Mouse (Mus musculus): ENCODE measurements around the gene Aicda. TPM values are rescaled to one million over a fixed set of nuclear protein-coding genes. Genes with fewer than 3 reads are reported as not detected.
"Not testable (repeated sequence)": the region's sequence is repeated elsewhere in the genome, so short reads cannot be mapped to it uniquely, and the experiment has no call there.

Gene Aicda
- total RNA-seq, 2 experiments from 2014 or later = not detected

DNA sequence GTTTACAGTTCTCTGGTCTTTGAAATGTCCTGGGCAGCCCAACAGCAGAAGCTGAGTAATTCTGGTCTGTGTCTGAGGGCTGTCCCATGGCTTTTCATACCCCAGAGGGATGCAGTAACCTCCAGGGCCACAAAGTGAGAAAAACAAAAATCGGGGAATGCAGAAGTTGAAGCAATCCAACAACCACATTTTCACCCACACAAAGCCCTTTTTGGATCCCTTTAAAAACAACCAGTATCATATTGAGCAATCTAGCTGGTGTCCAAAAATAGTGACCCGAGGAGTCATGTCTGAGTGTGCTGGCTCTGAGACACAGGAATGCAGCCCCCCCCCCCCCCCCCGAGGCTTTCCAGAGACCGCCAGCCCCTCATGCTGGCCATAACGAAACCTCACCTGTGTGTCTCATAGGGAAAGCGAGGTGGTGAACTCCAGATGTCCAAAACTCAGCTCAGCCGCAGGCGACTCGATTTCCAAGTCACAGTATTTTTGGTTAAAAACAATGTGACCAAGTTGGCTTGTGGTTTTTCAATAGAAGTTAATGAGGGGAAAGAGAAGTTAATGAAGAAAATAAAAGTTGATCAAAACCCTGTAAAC lies 8.2 kb upstream of the Aicda start:
- intact Hi-C loops (cut with DNase I) = no loop called here
- DNase-seq (ENCODE audit: low spot score in 2 of 2) = no peak

DNA sequence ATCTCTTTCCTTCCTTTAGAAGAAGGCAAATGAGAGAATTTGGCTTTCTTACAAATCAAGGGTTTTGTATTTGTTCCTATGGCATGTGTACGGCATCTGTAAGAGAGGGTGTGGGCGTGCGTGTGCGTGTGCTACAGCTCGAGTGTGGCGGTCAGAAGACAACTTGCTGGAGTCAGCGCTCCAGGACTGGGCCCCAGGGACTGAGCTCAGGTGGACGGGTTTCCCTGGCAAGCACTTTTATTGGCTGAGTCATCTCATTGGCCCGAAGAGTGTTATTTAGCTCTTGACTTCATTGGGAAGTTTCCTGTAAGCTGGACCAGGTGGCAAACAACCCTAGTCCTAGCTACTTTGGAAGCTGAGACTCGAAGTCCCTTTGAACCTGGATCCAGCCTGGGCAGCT lies 7.7 kb upstream of the Aicda start:
- DNase-seq (ENCODE audit: low spot score in 2 of 2) = no peak
- intact Hi-C loops (cut with DNase I) = no loop called here

DNA sequence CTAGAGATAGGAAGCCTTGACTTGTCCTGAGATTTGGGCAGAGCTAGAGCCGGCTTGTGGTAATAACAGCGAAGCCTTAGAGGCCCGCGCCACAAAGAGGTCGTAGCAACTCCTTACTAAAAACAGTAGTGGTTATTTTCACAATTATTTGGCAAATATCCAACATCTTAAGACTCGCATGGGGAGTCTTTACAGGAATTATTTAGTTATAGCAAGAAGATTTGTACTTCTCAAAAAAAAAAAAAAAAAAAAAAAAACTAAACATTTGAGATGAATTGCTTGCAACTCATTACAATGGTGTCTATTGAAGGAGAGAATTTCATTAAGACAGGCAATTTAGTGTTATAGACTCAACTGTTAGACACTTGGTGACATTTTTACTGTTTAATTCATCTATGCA lies 501 bp downstream of the Aicda start:
- intact Hi-C loops (cut with DNase I) = no loop called here
- DNase-seq (ENCODE audit: low spot score in 2 of 2) = no peak

DNA sequence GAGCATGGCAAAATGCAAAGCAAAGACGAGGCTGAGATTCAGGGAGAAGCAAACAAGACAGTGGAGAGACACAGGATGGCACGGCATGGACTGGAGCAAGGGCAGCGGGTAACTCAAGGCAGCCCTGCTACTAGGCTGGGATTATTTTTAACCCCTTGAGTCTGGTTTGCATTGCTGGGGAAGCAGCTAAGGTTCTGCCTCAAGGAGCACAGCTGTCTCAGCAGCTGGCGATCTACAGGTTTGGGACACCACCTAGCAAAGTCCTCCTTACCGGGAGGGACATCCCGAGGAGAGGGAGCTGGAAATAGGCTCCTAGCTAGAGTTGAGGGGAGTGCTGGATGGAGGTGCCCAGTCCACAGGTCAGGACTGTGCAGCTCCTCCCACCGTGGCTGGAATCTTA lies 1.7 kb downstream of the Aicda start:
- intact Hi-C loops (cut with DNase I) = no loop called here
- DNase-seq (ENCODE audit: low spot score in 2 of 2) = no peak

DNA sequence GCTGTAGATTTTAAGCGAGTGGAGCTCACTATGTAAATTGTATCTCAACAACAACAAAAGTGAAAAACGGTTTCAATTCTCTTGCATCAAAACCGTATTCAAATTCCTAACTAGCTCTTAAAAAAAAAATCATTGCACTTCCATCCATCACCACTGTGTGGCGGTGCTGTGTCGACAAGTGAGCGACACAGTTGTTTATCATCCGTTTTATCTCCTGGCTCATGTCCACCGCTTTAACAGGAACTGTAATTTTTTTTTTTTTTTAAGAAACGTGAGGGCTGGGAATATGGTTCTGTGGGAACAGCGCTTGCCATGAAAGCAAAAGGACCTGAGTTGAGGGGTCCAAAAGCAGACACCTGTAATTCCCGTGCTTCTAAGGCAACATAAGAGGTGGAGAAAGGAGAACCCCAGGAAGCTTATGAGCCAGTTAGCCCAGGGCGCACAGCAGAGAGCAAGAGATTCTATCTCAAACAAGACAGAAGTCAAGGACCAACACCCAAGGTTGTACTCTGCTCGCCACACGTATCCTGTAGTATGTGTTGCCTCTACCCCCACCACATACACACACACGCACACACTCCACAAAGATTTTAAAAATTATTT lies 3.5 kb downstream of the Aicda start:
- peak; percentile 90 to 94 for DNase-seq (ENCODE audit: low spot score in 2 of 2)
- intact Hi-C loops (cut with DNase I) = loop anchor here (2.0 kb wide), 1 partner anchor 60 kb away; no protein-coding TSS in a partner anchor

DNA sequence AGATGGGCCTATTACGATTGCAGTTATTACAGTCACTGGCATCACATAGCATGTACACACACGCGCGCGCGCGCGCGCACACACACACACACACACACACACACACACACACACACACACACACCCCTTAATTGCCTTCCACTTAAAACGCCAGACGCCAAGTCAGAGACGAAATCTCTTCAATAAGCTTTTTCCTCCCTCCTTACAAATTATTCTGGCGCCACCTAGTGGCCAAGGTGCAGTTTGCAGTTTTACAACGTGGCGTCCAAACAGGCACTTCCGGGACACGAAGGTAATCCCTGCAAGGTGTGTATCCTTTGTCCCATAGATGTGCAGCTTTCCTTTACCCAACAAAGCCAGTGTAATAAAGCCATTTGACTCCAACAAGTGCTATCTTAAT lies 6.8 kb downstream of the Aicda start:
- DNase-seq (ENCODE audit: low spot score in 2 of 2) = peak; percentile 78 to 82
- intact Hi-C loops (cut with DNase I) = no loop called here

DNA sequence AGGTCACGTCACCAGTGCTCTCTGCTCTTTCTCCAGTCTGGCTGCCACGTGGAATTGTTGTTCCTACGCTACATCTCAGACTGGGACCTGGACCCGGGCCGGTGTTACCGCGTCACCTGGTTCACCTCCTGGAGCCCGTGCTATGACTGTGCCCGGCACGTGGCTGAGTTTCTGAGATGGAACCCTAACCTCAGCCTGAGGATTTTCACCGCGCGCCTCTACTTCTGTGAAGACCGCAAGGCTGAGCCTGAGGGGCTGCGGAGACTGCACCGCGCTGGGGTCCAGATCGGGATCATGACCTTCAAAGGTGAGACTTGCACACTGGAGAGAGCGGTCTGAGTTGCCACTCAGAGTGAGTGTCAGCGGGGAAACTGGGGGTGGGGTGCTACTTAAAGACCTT lies 7.4 kb downstream of the Aicda start:
- intact Hi-C loops (cut with DNase I) = no loop called here
- DNase-seq (ENCODE audit: low spot score in 2 of 2) = peak in 1 of 2 experiments; percentile 7

DNA sequence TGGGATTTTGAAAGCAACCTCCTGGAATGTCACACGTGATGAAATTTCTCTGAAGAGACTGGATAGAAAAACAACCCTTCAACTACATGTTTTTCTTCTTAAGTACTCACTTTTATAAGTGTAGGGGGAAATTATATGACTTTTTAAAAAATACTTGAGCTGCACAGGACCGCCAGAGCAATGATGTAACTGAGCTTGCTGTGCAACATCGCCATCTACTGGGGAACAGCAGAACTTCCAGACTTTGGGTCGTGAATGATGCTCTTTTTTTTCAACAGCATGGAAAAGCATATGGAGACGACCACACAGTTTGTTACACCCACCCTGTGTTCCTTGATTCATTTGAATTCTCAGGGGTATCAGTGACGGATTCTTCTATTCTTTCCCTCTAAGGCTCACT lies 8.9 kb downstream of the Aicda start:
- peak; percentile 85 to 88 for DNase-seq (ENCODE audit: low spot score in 2 of 2)
- intact Hi-C loops (cut with DNase I) = no loop called here

DNA sequence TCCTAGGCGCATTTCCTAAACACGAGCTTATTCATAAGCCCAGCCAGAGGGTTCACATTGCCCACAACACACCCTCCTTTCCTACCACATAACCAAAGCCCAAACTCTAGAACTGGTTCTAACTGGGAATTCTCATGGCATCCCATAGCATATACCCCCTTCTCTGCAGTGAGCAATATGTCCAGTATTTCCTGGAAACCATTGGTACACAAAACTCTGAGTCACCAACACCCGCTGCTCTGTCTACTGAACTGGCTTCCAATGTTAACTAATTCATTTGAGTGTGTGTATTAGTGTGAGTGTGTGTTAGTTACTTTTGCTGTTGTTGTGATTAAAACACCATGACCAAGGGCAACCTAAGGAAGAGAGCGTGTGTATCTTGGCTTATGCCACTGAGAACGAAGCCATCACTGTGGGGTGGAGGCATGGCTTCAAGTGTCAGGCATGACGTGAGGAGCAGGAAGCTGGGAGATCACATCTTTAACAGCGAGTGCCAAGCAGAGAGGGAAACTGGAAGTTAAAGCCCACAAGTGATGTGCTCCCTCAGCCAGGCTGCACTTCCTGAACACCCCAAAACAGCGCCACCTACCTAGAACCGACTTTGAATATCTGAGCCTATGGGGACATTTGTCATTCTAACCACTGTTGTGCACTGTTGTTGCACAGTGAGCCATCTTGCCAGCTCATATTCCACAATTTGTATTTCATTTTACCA lies 11.6 kb downstream of the Aicda start:
- intact Hi-C loops (cut with DNase I) = loop anchor here (5.0 kb wide), 1 partner anchor 163 kb away; no protein-coding TSS in a partner anchor
- no peak for DNase-seq (ENCODE audit: low spot score in 2 of 2)

DNA sequence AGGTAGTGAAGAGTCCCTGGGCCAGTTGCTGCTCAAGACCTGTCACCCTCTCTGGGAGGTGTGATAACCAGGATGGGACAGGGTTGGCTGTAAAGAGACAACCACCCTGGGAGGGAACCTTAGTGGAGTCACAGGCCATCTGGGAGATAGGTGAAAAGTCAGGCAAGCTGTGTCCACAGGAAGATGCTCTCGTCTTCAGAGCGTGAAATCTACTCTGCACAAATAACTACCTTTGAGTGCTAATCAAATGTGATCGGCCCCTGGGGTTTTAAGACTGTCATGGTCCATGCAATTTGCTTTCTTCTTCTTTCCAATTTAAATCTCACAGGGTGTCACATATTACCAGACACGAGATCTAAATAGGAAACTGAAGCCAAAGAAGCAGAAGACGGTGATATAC lies 15.5 kb downstream of the Aicda start:
- intact Hi-C loops (cut with DNase I) = loop anchor here (5.0 kb wide), 1 partner anchor 167 kb away; no protein-coding TSS in a partner anchor
- DNase-seq (ENCODE audit: low spot score in 2 of 2) = no peak

DNA sequence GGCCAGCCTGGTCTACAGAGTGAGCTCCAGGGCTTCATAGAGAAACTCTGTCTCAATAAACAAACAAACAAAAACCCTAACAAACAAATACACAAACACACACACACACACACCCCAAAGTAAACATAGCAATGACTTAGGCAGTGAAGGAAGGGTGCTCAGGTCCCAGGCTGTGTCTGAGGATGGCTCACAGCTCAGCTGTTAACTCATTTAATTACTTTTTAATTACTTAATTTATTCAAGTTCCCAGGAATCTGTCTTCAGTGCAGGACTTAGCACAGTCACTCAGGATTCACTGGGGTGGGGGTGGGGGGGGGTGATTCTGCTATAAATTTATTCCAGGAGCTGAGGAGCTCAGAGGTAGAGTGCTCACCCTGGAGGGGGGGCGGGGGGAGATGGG lies 16.2 kb downstream of the Aicda start:
- intact Hi-C loops (cut with DNase I) = loop anchor here (5.0 kb wide), 1 partner anchor 167 kb away; no protein-coding TSS in a partner anchor
- DNase-seq (ENCODE audit: low spot score in 2 of 2) = no peak

DNA sequence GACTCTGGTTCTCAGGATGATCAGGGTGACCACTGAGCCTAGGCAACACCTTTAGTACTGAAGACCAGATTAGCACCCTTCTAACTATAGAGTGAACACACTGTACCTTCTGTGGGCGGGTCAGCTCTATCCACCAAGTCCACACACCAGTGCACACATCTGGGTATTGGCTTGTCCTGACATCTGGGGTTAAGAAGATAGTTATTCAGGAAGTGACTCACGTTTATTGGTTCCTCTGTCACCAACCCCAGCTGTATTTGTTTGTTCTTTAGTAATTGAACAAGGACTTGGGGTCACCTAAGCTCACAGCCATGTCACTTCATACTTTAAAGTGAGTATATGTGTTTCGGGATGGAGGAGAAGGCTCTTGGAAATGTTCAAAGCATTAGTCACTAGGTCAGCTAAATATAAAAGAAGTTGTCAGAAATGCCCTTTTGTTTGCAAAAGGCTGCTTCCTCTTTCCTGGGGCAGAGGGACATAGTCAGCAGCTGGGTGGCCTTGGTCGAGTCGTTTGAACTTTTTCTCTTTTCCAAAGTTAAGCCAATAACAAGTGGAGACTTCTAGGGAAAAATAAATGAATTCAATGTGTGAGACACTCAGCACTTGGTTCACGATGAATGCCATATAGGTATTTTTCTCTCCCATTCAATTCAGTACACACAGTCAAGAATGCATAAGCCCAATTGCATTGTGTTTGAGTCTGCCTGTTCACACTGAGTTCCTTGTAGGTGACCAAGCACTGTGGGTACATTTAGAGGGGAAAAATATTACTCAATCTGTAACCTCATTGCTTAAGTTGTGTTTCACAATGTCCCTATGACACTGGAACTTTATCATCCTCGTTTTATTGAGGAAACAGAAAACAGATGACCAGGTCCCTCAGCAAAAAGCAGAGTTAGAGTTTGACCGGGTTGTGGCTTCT lies 17.4 kb downstream of the Aicda start:
- no peak for DNase-seq (ENCODE audit: low spot score in 2 of 2)
- intact Hi-C loops (cut with DNase I) = no loop called here

DNA sequence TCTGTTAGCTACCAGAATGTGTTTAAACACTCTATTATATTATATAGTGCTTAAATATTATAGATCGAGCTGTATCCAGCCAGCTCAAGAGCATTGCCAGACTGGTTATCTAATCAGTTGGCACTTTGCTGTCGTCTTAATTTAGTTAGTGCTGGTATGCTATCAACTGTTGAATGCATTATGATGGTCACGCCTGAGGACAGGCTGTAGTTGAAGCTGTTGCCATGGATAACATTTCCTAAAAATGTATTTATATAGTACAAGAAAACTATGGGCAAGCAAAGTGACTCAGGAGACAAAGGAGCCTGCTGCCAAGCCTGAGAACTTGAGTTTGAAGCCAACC lies 18.0 kb downstream of the Aicda start:
- DNase-seq (ENCODE audit: low spot score in 2 of 2) = peak in 1 of 2 experiments; percentile 26
- intact Hi-C loops (cut with DNase I) = no loop called here

DNA sequence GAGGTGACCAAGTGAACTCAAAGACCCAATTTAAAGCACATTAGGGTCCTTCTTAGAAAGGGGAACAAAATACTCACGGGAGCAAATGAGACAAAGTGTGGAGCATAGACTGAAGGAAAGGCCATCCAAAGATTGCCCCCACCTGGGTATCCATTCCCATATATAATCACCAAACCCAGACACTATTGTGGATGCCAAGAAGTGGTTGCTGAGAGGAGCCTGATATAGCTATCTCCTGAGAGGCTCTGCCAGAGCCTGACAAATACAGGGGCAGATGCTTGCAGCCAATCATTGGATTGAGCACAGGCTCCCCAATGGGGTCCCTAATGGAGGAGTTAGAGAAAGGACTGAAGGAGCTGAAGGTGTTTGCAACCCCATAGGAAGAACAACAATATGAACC lies 21.4 kb downstream of the Aicda start:
- intact Hi-C loops (cut with DNase I) = not testable (repeated sequence)

DNA sequence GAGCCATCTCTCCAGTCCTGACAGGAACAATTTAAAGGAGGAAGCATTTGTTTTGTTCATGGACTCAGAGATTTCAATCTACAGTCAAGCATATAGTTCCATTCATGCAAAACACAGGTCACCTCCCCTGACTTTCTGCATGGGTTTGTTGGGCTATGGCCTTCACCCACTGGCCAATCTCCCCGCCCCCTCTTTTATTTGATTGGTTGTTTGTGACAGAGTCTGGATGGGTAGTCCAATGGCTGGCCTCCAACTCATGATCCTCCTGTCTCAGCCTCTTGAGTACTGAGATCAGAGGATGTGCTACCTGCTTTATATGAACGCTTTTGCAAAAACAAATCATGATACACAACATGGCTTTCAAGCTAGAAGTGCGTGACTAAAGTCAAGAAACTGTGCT lies 23.4 kb downstream of the Aicda start:
- intact Hi-C loops (cut with DNase I) = no loop called here
- no peak for DNase-seq (ENCODE audit: low spot score in 2 of 2)

More for the DNA sequence above, 21.4 kb downstream of the Aicda start:
- DNase-seq (ENCODE audit: low spot score in 2 of 2) = not testable (repeated sequence)

DNA sequence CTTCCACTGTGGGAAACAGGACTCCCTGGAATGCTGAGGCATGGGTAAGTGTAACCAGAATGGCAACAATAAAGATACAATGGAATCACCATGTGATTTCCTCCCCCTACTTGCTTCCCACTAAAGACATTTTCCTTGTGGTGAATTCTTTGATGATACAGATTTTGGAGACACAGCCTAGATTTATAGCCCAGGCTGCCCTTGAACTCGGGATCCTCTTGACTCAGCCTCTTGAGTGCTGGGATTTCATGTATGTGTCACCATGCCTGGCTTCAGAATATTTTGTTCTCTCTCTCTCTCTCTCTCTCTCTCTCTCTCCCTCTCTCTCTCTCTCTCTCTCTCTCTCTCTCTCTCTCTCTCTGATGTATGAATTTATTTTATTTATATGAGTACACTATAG lies 25.5 kb downstream of the Aicda start:
- no peak for DNase-seq (ENCODE audit: low spot score in 2 of 2)
- intact Hi-C loops (cut with DNase I) = no loop called here

DNA sequence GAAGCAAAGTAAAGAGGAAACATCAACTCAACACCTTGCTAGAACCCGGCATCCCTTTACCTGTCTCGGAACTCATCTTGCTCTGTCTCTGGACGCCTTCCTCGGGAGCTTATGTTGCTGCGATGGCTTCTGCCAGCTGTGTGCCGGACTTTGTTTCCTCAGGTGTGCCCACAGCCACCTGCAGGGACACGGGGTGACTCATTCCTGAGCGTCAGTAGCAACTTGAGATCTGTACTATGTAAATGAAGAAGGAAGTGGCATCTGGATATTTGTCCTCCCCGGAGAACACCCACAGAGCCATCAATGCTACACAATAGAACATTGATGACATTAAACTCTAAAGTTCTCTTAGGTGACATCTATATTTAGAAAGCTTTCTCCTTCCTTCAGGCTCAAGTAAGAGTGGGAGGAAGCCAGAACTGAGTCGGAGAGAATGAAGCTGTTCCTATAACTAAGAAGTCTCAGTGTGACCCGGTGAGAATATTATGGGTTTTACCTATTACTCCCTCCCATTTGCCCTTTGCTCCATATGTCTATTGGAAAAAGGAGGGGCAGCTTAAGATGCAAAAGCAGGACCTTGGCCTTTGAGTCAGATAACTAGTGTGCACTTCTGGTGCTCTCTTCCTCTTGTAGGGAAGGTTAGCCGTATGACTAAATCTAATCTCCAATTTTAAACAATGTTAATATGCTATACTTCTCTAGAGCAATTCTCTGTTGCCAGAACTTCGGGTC lies 37.6 kb downstream of the Aicda start:
- no peak for DNase-seq (ENCODE audit: low spot score in 2 of 2)
- intact Hi-C loops (cut with DNase I) = no loop called here

DNA sequence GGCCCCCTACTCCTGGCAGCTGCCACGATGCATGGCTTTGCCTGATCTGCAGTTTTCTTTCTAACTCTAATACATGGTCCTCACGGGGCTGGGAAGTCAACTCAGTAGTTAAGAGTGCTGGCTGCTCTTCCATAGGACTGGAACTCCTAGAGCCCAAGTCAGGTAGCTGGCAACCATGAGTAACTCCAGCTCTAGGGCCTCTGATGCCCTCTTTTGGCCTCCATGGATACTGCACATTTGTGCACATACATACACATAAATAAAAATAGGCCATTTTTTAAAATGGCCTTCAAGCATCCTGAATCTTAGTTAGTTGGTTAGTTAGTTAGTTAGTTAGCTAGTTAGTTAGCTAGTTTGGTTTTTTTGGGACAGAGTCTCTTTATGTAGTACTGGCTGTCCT lies 39.3 kb downstream of the Aicda start:
- intact Hi-C loops (cut with DNase I) = no loop called here

DNA sequence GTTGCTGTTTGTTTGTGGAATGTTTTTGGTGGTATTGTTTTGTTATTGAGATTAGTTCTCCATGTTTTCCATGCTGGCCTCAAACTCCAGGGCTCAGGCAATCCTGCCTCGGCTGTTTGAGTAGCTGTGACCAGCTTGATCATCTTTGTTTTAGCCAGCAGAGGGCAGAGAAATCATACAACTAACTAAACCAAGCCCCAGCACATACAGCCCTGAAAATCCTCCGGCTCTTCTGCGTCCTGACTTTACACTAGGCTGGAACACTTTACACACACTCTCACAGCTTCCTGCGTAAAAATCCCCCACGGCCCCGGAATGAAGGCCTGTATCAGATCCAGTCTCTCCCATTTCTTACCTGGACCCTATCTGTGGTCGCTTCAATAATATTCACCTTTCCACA lies 42.0 kb downstream of the Aicda start:
- peak; percentile 34 to 49 for DNase-seq (ENCODE audit: low spot score in 2 of 2)
- intact Hi-C loops (cut with DNase I) = loop anchor here (5.0 kb wide), 1 partner anchor 37 kb away; no protein-coding TSS in a partner anchor

More for the DNA sequence above, 39.3 kb downstream of the Aicda start:
- no peak for DNase-seq (ENCODE audit: low spot score in 2 of 2)

Measured in left cerebral cortex, postnatal 14 days (tissue).